Mouse (Mus musculus): ENCODE measurements around the gene Timm22. TPM values are rescaled to one million over a fixed set of nuclear protein-coding genes. Genes with fewer than 3 reads are reported as not detected.
A peak's percentile ranks its signal among the peaks of the same experiment; 100 is the strongest.

Timm22 gene
- 111 and 130 TPM in 2 replicates for polyA plus RNA-seq (2015; fragmentation: Nextera tagmentation; extraction: Ambion mirVana)

GRCm38 (mm10) chr11:76406702-76407583, at the start of gene Timm22:
Timm22 (plus strand) TSS chr11:76406952.
- H3K27ac ChIP-seq = peak within 1 kb of the TSS; percentile 88
- H3K27me3 ChIP-seq = no peaks in the 10 kb centered on the region
- WGBS = under 1% methylated on average over 46 of the region's 46 CpGs
- peaks cover 15% of the 10 kb centered on the region for H3K36me3 ChIP-seq
- no peaks in the 10 kb centered on the region for H3K9me3 ChIP-seq
- H3K4me2 ChIP-seq = peak within 1 kb of the TSS; percentile 80
- H3K4me3 ChIP-seq = peak within 1 kb of the TSS; percentile 90
- peaks cover 16% of the 10 kb centered on the region for H3K4me1 ChIP-seq
- peak; percentile 89 for ATAC-seq (ENCODE audit: insufficient number of reproducible peaks, insufficient read depth, low FRiP score, low TSS enrichment, low read depth)
- H3K9ac ChIP-seq = peak within 1 kb of the TSS; percentile 92

GRCm38 (mm10) chr11:76357464-76357863, 49.3 kb upstream of the Timm22 start:
- Histone ChIP-seq H3K4me2 (no peak overlapping the region), H3K9ac (no peak overlapping the region), H3K4me3 (no peak overlapping the region), H3K27me3 (no peaks in the 10 kb centered on the region), H3K27ac (no peak overlapping the region), H3K4me1 (peaks cover 89% of the 10 kb centered on the region), H3K9me3 (no peaks in the 10 kb centered on the region), H3K36me3 (no peaks in the 10 kb centered on the region)
- WGBS = 78% methylated on average over 12 of the region's 12 CpGs
- no peak for ATAC-seq (ENCODE audit: insufficient number of reproducible peaks, insufficient read depth, low FRiP score, low TSS enrichment, low read depth)

GRCm38 (mm10) chr11:76358628-76359320, 48.0 kb upstream of the Timm22 start:
- H3K9me3 ChIP-seq = no peaks in the 10 kb centered on the region
- H3K27ac ChIP-seq = peak overlapping the region; percentile 29
- H3K4me1 ChIP-seq = peaks cover 85% of the 10 kb centered on the region
- no peaks in the 10 kb centered on the region for H3K36me3 ChIP-seq
- no peak overlapping the region for H3K4me2 ChIP-seq
- no peaks in the 10 kb centered on the region for H3K27me3 ChIP-seq
- H3K4me3 ChIP-seq = no peak overlapping the region
- ATAC-seq (ENCODE audit: insufficient number of reproducible peaks, insufficient read depth, low FRiP score, low TSS enrichment, low read depth) = no peak
- no peak overlapping the region for H3K9ac ChIP-seq
- WGBS = 42% methylated on average over 14 of the region's 14 CpGs

GRCm38 (mm10) chr11:76360255-76360654, 46.5 kb upstream of the Timm22 start:
- no peaks in the 10 kb centered on the region for H3K27me3 ChIP-seq
- H3K4me2 ChIP-seq = no peak overlapping the region
- no peaks in the 10 kb centered on the region for H3K9me3 ChIP-seq
- peaks cover 81% of the 10 kb centered on the region for H3K4me1 ChIP-seq
- no peak overlapping the region for H3K9ac ChIP-seq
- 66% methylated on average over 6 of the region's 6 CpGs for WGBS
- no peak overlapping the region for H3K27ac ChIP-seq
- no peaks in the 10 kb centered on the region for H3K36me3 ChIP-seq
- no peak for ATAC-seq (ENCODE audit: insufficient number of reproducible peaks, insufficient read depth, low FRiP score, low TSS enrichment, low read depth)
- no peak overlapping the region for H3K4me3 ChIP-seq

GRCm38 (mm10) chr11:76361422-76361821, 45.3 kb upstream of the Timm22 start:
- 39% methylated on average over 4 of the region's 4 CpGs for WGBS
- H3K27ac ChIP-seq = no peak overlapping the region
- ATAC-seq (ENCODE audit: insufficient number of reproducible peaks, insufficient read depth, low FRiP score, low TSS enrichment, low read depth) = no peak
- H3K9me3 ChIP-seq = no peaks in the 10 kb centered on the region
- H3K9ac ChIP-seq = no peak overlapping the region
- H3K27me3 ChIP-seq = no peaks in the 10 kb centered on the region
- no peak overlapping the region for H3K4me3 ChIP-seq
- peaks cover 9% of the 10 kb centered on the region; the same call in 1 of the 2 replicates for H3K36me3 ChIP-seq
- no peak overlapping the region for H3K4me2 ChIP-seq
- peaks cover 74% of the 10 kb centered on the region for H3K4me1 ChIP-seq

- peaks cover 66% of the 10 kb centered on the region for H3K4me1 ChIP-seq
- peak overlapping the region; percentile 49; the same call in 1 of the 2 replicates for H3K27ac ChIP-seq
- 0 out of 2 replicates have a peak, but pooled peaks have one; percentile 35 for ATAC-seq (ENCODE audit: insufficient number of reproducible peaks, insufficient read depth, low FRiP score, low TSS enrichment, low read depth)
- no peak overlapping the region for H3K4me3 ChIP-seq
- WGBS = 13% methylated on average over 6 of the region's 6 CpGs
- no peak overlapping the region for H3K4me2 ChIP-seq
- H3K9me3 ChIP-seq = no peaks in the 10 kb centered on the region
- H3K9ac ChIP-seq = no peak overlapping the region
- H3K36me3 ChIP-seq = peaks cover 15% of the 10 kb centered on the region
- H3K27me3 ChIP-seq = no peaks in the 10 kb centered on the region
Measured at GRCm38 (mm10) chr11:76363178-76363577, 43.6 kb upstream of the Timm22 start.

GRCm38 (mm10) chr11:76363636-76364035, 43.1 kb upstream of the Timm22 start:
- no peak for ATAC-seq (ENCODE audit: insufficient number of reproducible peaks, insufficient read depth, low FRiP score, low TSS enrichment, low read depth)
- no peak overlapping the region for H3K9ac ChIP-seq
- 31% methylated on average over 9 of the region's 9 CpGs for WGBS
- peaks cover 63% of the 10 kb centered on the region for H3K4me1 ChIP-seq
- H3K27me3 ChIP-seq = no peaks in the 10 kb centered on the region
- peaks cover 15% of the 10 kb centered on the region for H3K36me3 ChIP-seq
- H3K9me3 ChIP-seq = no peaks in the 10 kb centered on the region
- peak overlapping the region; percentile 49; the same call in 1 of the 2 replicates for H3K27ac ChIP-seq
- no peak overlapping the region for H3K4me3 ChIP-seq
- no peak overlapping the region for H3K4me2 ChIP-seq

GRCm38 (mm10) chr11:76364038-76364437, 42.7 kb upstream of the Timm22 start:
- WGBS = 72% methylated on average over 5 of the region's 5 CpGs
- H3K4me1 ChIP-seq = peaks cover 63% of the 10 kb centered on the region
- H3K27ac ChIP-seq = peak overlapping the region; percentile 49; the same call in 1 of the 2 replicates

GRCm38 (mm10) chr11:76366720-76367119, 40.0 kb upstream of the Timm22 start:
- WGBS = 90% methylated on average over 15 of the region's 15 CpGs
- Histone ChIP-seq H3K9ac (no peak overlapping the region), H3K4me1 (peaks cover 66% of the 10 kb centered on the region), H3K4me2 (no peak overlapping the region), H3K4me3 (no peak overlapping the region), H3K36me3 (peaks cover 15% of the 10 kb centered on the region), H3K9me3 (no peaks in the 10 kb centered on the region), H3K27me3 (no peaks in the 10 kb centered on the region), H3K27ac (no peak overlapping the region)
- no peak for ATAC-seq (ENCODE audit: insufficient number of reproducible peaks, insufficient read depth, low FRiP score, low TSS enrichment, low read depth)

More at GRCm38 (mm10) chr11:76364038-76364437, 42.7 kb upstream of the Timm22 start:
- no peak overlapping the region for H3K4me2 ChIP-seq
- H3K4me3 ChIP-seq = no peak overlapping the region
- H3K27me3 ChIP-seq = no peaks in the 10 kb centered on the region
- H3K36me3 ChIP-seq = peaks cover 15% of the 10 kb centered on the region
- ATAC-seq (ENCODE audit: insufficient number of reproducible peaks, insufficient read depth, low FRiP score, low TSS enrichment, low read depth) = no peak
- H3K9ac ChIP-seq = no peak overlapping the region
- H3K9me3 ChIP-seq = no peaks in the 10 kb centered on the region

GRCm38 (mm10) chr11:76370491-76370890, 36.3 kb upstream of the Timm22 start:
- peaks cover 80% of the 10 kb centered on the region for H3K4me1 ChIP-seq

GRCm38 (mm10) chr11:76372120-76372519, 34.6 kb upstream of the Timm22 start:
- Histone ChIP-seq H3K4me2 (no peak overlapping the region), H3K9ac (no peak overlapping the region), H3K9me3 (no peaks in the 10 kb centered on the region), H3K27me3 (no peaks in the 10 kb centered on the region), H3K27ac (no peak overlapping the region), H3K4me1 (peaks cover 86% of the 10 kb centered on the region), H3K36me3 (no peaks in the 10 kb centered on the region), H3K4me3 (no peak overlapping the region)
- ATAC-seq (ENCODE audit: insufficient number of reproducible peaks, insufficient read depth, low FRiP score, low TSS enrichment, low read depth) = no peak
- WGBS = 69% methylated on average over 2 of the region's 2 CpGs

More at GRCm38 (mm10) chr11:76370491-76370890, 36.3 kb upstream of the Timm22 start:
- H3K9me3 ChIP-seq = no peaks in the 10 kb centered on the region
- no peak overlapping the region for H3K4me2 ChIP-seq
- no peak overlapping the region; the same call in 1 of the 2 replicates for H3K27ac ChIP-seq
- H3K27me3 ChIP-seq = no peaks in the 10 kb centered on the region
- no peak for ATAC-seq (ENCODE audit: insufficient number of reproducible peaks, insufficient read depth, low FRiP score, low TSS enrichment, low read depth)
- H3K4me3 ChIP-seq = no peak overlapping the region
- H3K9ac ChIP-seq = no peak overlapping the region
- peaks cover 15% of the 10 kb centered on the region for H3K36me3 ChIP-seq
